8 mouse cellular contexts compared by ENCODE assay signal in the genomic region with DNA sequence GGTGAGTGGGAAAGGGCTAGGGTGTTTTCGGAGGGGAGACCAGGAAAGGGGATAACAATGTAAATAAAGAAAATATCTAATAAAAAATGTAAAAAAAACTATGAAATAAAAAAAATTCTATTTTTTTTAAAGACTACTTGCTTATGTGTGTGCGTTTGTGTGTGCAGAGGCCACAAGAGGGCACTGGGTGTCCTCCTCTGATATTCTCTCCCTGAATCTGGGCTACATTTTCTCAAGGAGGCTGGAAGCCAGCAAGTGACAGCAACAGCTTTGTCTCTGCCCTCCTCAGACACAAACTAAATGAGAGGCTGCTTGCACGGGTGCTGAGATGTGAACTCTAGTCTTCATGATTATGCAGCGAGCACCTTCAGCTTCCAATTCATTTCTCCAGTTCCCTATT. TPM values are rescaled to one million over a fixed set of nuclear protein-coding genes. Genes with fewer than 3 reads are reported as not detected.
DNase-seq lines count a peak whose midpoint lies in the region; ATAC-seq lines count a peak whose summit lies in the region.

No protein-coding gene starts in this region.

- H3K9me3 ChIP-seq in neural tube, embryonic 15.5 days (replicated peaks): no peaks in the 10 kb centered on the region

- DNase-seq in cerebellum, adult 8-10 months: no peak
- peak; percentile 16 for DNase-seq in left cerebral cortex, postnatal 4 days
- DNase-seq in left cerebral cortex, postnatal 14 days (ENCODE audit: low spot score in 2 of 2): no peak
- DNase-seq in cerebellum, postnatal 10 days: peak; percentile 55 to 62
- DNase-seq in lung, postnatal 36 days: peak; percentile 64
- no peak for DNase-seq in testis, postnatal 14 days (ENCODE audit: low spot score)

- no peak overlapping the region for H3K4me2 ChIP-seq in neural tube, embryonic 15.5 days

- H3K4me1 ChIP-seq in neural tube, embryonic 15.5 days: no peaks in the 10 kb centered on the region

- 68% methylated on average over 4 of the region's 4 CpGs for WGBS in neural tube, embryonic 15.5 days

- H3K27me3 ChIP-seq in neural tube, embryonic 15.5 days (replicated peaks): no peaks in the 10 kb centered on the region

- intact Hi-C loops in left cerebral cortex, postnatal 4 days (cut with DNase I): no loop called here
- intact Hi-C loops in left cerebral cortex, postnatal 14 days (cut with DNase I): no loop called here

- no peak overlapping the region for H3K4me3 ChIP-seq in neural tube, embryonic 15.5 days (replicated peaks)

- no peak overlapping the region for H3K27ac ChIP-seq in neural tube, embryonic 15.5 days (replicated peaks)

- no peak overlapping the region for H3K9ac ChIP-seq in neural tube, embryonic 15.5 days (replicated peaks)

- ATAC-seq in cerebellum, adult (ENCODE audit: insufficient number of reproducible peaks, low FRiP score, low TSS enrichment): 0 out of 2 replicates have a peak, but pooled peaks have one; percentile 49
- no peak for ATAC-seq in neural tube, embryonic 15.5 days (ENCODE audit: low FRiP score)

- H3K36me3 ChIP-seq in neural tube, embryonic 15.5 days: no peaks in the 10 kb centered on the region

RNA-seq across cellular contexts. Expression of gene Gm43552, which starts 14.4 kb away (rescaled TPM):
- not detected for total RNA-seq in left cerebral cortex, postnatal 4 days (2021)
- 1 to 10 TPM in 1 of 2 experiments, not detected in 1; 3.4 TPM for total RNA-seq in left cerebral cortex, postnatal 14 days (2021)
- polyA plus RNA-seq in neural tube, embryonic 15.5 days (2015; fragmentation: Nextera tagmentation; extraction: Ambion mirVana): 1.1 TPM in 1 of 2 replicates, not detected in the other

RNA-seq across cellular contexts. Expression of gene Ugdh, which starts 42.5 kb away (rescaled TPM):
- 10 to 100 TPM; 46.0 to 48.8 TPM for total RNA-seq in left cerebral cortex, postnatal 4 days (2021)
- total RNA-seq in left cerebral cortex, postnatal 14 days (2021): 10 to 100 TPM; 24.8 to 25.7 TPM
- polyA plus RNA-seq in neural tube, embryonic 15.5 days (2015; fragmentation: Nextera tagmentation; extraction: Ambion mirVana): 44.1 and 63.4 TPM in 2 replicates

RNA-seq across cellular contexts. Expression of gene Smim14, which starts 58.8 kb away (rescaled TPM):
- 100 to 1,000 TPM; 125 to 132 TPM for total RNA-seq in left cerebral cortex, postnatal 4 days (2021)
- 100 to 1,000 TPM; 147 to 161 TPM for total RNA-seq in left cerebral cortex, postnatal 14 days (2021)
- 187 and 197 TPM in 2 replicates for polyA plus RNA-seq in neural tube, embryonic 15.5 days (2015; fragmentation: Nextera tagmentation; extraction: Ambion mirVana)

RNA-seq across cellular contexts. Expression of gene Ube2k, which starts 58.8 kb away (rescaled TPM):
- total RNA-seq in left cerebral cortex, postnatal 4 days (2021): 100 to 1,000 TPM; 149 to 162 TPM
- total RNA-seq in left cerebral cortex, postnatal 14 days (2021): 100 to 1,000 TPM; 122 to 132 TPM
- 200 and 217 TPM in 2 replicates for polyA plus RNA-seq in neural tube, embryonic 15.5 days (2015; fragmentation: Nextera tagmentation; extraction: Ambion mirVana)

Comparison
In these comparisons a context has a peak if more than half of its experiments do, and no peak if none do; other contexts are left out.
1. DNase-seq: peak in left cerebral cortex, postnatal 4 days (single experiment), cerebellum, postnatal 10 days (2 of 2) and lung, postnatal 36 days (single experiment); none in cerebellum, adult 8-10 months (single experiment), left cerebral cortex, postnatal 14 days (0 of 2) and testis, postnatal 14 days (single experiment).